Mouse (Mus musculus) cerebellum, adult 2 months (tissue): ENCODE data around the gene Rras.

ENCODE experiments used
- CTCF ChIP-seq: fragments of 200-500 bp; IDR thresholded peaks from 2 replicates; pipeline ENCODE4 v1.5.1; 2011; ENCODE audit warnings: low read depth, mild to moderate bottlenecking, control low read depth, low read length, moderate library complexity, borderline replicate concordance; ENCODE audit not compliant: insufficient read depth
- POLR2A ChIP-seq: fragments of 200-500 bp; IDR thresholded peaks from 2 replicates; pipeline ENCODE4 v1.6.1; 2011; ENCODE audit warnings: low read length, control low read depth, borderline replicate concordance; ENCODE audit not compliant: insufficient read depth

DNA sequence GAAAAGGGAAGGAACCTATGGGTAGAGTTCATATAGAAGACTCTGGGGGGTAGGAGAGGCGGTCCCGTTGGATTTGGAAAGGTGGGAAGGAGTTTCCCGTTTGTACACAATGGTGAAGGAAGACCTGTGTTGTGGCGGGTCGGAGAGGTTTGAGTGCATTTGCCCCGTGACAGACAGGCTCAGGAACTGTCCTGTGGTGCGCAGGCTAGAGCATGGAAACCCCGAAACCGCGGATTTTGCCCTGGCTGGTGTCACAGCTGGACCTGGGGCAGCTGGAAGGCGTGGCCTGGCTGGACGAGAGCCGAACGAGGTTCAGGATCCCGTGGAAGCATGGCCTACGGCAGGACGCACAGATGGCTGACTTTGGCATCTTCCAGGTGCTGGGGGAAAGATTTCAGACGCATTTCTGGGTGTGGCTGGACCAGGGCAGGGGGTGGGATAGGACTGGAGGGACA, 19.2 kb upstream of the Rras start, which contains the start of gene Bcl2l12:
- TF ChIP-seq CTCF (no peak), POLR2A (no peak)
